Mouse (Mus musculus) lung, postnatal 10 days (tissue): ENCODE measurements around the gene Slc26a1.

Experiments used
- DNase-seq: peaks from one replicate; pipeline ENCODE4 v3.0.0; 2021

Gene Slc26a1

DNA sequence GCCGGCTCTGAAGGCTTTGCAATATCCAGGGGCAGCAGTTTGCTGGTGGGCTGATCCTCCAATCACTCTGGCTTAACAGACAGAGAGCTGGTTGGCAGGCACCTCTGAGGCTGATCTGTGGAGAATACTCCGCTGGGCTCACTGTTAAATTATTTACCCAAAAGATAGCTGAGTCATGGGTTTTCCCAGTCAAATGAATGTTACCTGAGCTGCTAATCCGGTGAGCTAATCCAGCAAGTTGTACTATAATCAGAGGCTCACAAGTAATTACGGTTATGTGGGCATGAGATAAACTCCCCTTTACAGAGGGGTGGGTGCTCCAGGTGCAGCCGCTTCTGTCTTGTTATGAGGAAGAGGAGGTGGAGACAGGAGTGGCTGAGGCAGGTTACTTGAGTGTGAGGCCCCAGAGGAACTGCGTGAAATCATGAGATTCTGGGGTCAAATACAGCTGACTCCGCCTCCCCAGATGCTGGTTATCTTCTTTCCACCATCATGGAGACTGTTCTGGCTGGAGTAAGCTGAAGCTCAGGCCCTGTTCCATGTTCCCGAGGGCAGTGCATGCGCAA lies at the start of gene Slc26a1:
TSS of gene Slc26a1 (minus strand) at position 319 of the 566 bp plus-strand sequence.
- DNase-seq = no peak

DNA sequence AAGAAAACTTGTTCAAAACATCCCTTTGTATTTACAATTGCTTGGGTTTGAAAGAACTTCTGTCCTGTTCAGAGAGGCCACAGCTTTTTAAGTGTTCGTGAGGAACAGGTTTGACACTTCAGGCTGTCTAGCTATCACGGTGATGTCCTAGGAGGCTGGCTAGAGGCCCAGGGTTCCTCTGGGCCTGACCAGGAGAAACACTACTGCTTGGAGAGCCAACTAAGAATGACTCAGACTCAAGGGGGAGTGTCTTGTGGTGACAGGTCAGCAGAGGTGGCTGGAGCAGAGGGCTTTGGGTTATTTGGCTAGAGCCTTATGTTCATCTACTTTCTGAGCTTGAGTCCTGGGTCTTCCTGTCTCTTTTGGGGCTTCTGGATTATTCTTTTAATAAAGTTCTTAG lies 48.6 kb upstream of the Slc26a1 start:
- no peak for DNase-seq

DNA sequence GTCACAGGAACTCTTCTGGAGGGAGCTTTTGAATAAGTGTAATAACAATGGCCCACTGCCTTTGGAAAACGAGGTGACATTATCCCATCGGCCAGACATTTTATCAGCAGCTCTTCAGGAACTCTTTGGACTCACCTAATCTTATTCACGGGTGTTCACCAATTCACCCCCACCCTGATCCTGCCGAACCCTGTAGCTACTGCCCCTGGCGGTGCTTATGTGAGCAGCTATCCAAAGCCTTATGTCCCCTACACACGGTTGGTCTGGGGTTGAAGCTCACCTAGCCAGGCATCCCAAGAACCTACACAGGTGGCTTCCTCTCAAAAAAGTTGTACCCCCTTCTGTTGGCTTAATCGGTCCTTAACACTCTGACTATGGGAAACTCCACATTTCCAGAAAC lies 44.4 kb upstream of the Slc26a1 start:
- DNase-seq = no peak

DNA sequence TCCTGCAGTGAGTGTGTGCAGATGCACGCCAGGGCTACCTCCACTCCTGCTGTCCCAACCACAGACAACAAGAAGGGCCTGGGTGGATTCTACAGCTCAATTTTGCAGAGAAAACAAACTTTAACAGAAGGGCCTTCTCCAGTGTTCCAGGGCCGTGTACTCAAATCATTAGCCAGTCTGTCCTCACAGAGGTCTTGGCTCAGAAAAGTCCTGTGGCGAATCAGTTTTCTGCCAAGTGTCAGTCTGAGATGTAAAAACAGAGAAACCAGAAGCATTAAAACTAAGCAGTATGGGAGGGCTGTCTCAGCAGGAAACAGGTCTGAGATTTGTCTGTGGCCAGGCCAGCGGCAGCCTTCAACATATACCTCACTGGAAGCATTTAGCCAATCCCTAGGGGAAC lies 42.7 kb upstream of the Slc26a1 start:
- no peak for DNase-seq

DNA sequence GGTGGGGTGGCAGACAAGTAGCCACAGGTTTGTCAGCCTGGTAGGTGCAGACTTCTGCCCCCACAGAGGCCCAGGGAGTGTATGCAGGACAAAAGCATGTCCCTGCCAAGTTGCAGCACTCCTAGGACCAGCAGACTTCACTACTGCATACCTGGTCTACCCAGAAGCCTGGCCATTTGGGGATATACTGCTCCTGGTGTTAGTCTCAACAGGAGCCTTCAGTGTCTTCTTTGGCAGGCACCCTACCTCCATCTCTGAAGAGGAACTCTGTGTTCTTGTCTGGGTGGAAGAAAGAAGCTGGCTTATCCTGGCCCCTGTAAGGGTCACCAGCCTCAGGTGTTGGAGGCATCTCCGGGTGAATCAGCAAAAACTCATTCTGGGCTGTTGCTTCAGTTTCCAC lies 40.6 kb upstream of the Slc26a1 start:
- DNase-seq = no peak

DNA sequence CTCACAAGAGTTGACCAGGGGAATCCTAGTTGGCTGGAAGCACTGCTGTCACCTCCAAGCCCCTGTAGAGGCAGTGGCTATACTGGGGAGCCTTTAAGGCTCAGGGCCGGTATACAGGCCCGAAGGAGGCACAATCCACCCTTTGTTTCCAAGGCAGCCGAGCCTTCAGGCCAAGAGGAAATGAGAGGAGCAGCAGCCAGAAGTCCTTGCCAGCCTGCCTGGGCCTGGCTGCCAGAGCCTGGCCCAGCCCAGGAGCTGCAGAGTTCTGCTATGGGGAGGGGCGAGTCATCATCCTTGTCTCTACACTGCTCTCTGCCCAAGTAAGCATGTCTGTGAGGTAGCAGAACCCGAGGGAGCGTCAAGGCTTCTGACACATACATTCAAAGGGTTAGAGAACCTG lies 38.8 kb upstream of the Slc26a1 start:
- DNase-seq = peak; percentile 63

DNA sequence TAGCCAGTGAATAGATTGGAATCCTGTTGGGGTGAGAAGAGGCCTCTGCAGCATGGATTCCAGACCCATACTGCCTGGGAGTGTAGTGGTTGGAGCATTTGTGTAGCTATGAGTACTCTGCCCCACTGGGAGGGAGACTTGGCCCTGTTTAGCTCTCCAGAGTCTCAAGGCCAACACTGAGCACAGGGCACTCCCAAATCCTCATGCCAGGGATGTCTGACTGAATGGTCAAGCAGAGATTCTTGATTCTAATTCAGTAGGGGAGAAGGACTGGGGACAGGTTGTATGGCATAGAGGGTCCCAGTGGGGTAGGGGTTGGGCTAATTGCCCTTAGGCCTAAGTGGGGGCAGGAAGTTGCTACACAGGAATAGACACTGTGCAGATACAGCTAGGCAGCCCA lies 38.3 kb upstream of the Slc26a1 start:
- no peak for DNase-seq

DNA sequence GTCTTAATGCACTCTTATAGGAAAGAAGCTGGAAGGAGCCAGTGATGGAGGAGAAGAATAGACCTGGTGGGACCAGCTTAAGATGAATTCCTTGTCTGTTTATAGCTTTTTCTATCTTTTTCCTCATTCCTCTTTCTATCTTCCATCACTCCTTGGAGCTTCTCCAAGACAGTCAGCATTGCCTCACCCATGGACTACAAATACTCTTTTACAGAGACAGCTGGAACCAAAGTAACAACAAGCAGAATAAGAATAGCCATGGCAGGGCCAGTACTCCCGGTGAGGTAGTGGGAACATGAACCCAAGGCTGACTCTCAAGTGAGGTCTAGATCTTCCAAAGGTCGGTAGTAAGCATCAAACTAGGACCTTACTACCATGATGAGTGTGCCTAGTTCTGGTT lies 37.7 kb upstream of the Slc26a1 start:
- DNase-seq = no peak

DNA sequence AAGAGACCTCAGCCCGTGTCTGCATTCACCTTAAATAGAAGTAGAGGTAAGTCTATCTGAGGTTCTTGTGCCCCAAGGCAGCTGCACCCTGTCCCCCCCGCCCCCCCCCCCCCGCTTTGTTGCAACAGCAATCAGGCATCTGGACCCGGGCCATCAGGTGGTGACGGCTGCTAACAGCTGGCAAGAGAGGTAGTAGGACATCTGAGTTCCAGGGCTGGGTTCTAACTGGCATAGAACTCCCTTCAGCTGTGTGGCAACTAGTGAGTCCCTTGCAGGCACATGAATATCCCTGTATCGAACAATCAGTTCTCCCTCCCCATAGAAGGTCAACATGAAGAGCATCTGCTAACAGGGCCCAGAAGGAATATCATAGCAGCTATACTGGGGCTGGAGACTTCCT lies 36.6 kb upstream of the Slc26a1 start:
- no peak for DNase-seq

DNA sequence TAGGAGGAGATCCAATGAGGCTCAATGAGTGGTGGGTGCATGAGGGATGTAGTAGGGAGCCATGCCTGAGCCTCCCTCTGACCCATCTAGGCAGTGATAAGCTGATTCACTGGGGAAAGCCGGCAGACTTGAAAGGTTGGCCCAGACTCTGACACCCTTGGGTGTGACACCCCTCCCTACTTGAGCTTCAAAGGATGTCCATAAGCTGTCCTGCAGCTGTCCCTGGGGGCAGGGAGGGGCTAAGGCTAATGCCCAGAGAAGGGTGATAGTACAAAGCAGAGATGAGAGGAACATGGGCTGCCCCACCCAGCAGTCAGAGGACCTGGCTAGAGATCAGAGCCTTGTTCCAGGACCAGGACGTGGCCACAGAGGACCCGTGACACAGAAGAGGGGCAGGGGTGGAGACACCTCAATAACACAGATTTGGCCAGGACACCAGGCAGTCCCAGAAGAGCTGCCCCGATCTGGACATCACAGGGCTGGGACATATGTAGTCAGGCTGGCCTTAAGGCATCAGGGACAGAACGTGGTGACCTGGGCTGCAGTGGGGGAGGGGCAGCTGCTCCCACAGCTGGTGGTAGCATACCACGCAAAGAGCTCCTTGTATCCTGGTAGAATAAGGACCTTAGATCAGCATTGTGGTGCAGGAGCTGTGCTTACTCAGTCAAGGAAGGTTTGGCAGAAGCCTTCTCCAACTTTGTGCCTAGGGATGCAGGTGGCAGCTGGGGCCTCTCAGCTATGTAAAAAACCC lies 33.8 kb upstream of the Slc26a1 start:
- DNase-seq = no peak

DNA sequence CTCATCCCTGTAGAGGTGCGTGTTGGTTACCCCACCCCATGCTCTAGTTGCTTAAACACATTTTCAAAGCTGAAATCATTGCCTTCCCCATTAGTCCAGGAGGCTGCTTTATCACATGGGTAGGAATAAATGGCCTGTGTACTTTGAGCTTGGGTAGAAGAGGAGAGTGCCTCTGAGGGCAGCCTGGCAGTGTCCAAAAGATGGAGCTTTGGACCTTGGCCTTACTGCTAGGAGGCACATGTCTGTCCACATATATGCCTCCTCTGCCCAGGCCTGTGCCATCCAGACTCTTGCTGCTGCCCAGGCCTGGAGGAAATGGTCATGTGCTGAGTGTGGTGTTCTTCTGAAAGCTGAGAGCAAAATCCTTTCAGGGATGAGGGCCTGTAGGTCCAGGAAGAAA lies 33.0 kb upstream of the Slc26a1 start:
- DNase-seq = no peak

DNA sequence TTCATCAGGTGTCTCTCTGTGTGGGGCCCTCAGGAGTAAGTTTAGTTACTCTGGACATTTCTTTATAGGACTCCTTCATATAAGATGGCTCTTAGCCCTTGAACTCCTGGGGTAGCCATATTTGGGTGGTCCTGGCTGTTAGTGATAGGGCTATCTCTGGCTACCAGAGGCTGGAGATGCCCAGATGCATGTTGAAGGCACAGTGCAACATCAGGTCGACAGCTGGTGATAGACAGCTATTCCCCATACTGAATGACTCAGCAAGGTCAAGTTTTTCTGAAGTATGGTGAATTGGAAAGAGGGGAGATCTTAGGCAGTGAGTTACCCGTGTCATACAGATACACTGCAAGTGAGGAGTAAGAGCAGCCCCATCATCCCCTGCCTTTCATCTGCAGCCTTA lies 32.4 kb upstream of the Slc26a1 start:
- DNase-seq = no peak

DNA sequence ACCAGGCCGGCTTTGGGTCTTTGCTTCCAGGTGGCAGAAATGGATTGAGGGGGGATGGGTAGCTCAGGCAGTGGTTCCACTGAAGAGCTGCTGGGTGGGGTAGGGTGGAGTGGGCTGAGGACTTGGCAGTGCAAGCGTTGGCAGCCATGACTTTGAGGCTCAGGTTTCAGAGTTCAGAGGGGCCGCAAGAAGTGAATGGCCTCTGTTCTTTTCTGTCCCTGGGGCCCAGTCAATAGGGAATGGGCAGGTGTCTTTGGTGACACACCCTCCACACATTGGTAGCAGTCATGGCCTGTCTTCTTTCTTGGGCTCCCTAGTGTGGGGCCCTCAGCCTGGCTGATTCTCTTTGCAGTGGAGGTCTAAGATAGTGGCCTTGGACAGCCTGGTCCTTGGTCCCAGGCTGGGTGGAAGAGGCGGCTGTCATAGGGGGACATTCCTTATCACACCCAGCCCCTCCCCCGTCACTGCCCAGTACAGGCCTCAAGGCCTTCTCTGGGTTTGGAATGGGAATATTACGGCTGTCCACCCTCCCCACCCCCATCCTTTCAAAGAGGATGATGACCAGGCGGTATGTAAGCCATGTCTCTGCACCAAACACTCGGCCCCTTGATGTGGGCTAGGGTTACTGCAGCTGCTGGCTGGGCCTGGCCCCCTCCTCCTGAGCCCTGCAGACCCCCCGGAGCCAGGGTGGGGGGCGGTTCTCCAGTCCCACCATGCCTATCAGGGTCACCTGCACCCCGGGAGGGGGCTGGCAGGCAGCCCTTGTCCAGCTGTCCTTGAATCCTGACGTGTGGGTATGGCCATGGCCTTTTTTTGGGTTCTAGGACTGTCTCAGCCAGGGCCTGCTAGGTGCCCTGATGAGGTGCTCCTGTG lies 28.6 kb upstream of the Slc26a1 start:
- DNase-seq = no peak

DNA sequence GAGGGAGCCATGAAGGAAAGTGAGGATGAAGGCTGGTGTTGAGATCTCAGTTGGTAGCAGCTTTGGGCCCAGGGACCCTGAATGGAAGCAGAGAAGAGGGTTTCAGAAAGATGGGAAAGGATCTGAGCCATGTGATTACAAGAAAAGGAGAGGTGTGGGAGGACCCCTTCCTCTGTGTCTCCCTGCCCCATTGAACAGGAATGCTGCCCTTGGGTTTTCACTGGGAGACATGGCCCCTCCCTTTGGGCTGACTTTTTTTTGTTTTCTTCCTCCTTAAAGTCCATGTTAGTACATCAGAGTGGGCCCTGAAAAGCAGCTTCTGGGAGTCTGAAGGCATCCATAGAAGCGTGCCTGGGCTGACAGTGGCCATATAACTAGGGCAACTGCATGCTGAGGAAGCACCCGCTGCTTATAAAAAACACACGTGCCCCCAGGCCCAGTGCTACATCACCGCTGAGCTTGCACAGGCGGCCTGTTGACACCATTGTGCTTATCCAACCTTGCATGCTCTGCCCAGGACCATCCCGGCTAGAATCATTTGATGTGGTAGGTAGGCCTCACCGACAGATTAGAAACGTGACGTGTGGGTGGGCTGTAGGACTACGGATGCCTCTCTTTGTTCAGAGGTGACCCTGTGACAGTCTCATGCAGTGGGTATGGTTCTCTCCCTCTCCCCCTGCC lies 26.1 kb upstream of the Slc26a1 start:
- DNase-seq = no peak

DNA sequence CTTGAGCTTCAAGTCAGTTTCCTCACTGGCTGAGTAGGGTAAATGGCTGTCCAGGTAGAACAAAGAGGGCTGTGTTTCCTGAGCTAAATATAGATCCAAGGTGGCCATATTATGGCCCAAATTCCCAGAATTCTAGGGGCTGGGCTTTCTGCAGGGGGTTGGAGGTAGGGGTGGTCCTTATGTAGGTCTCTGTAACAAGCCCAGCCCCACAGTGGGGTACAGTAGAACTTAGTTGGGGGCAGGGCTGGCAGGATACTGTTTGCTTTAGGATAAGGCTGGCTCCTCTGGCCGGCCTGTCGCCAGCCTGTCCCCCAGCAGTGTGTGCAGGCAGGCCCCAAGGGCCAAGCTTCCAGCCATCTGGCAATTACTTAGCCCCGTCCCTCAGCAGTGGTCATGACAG lies 25.0 kb upstream of the Slc26a1 start:
- DNase-seq = no peak

DNA sequence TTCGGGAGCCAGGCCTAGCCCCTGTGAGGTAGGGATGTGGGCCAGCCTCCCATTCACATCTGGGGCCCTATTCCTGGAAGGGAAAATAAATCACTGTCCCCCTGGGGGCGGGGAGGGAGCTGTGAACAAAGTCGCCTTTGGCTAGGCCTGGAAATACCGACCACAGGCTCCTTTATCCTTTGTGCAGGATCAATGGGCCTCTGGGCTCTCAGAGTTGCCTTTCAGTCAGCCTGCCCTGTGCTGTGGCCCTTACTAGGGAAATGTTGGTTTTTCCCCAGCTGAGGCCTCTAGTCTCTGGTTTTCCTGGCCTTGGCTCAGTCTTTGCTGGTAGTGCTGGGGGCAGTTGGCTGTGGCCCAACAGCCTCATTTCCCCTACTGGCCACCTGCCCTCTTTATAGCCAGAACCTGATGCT lies 22.0 kb upstream of the Slc26a1 start:
- no peak for DNase-seq

DNA sequence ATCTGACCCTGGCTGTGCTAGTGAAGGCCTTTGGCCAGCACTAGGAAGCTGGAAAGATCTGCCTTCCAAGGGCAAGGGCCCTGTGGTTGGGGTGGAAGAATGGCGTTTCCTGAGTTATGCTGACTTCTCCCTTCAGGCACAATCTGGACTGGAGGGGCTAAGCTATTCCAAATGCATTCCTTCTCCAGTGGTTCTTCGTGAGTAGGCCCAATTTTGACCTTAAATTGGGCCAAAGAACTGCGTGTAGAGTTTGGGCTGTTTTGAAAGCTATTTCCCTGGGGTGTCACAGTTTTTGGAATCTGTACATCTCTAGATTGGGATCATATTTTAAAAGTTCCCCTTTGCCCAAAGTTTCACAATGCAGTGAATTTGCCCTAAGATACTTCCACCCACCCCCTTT lies 21.2 kb upstream of the Slc26a1 start:
- no peak for DNase-seq

DNA sequence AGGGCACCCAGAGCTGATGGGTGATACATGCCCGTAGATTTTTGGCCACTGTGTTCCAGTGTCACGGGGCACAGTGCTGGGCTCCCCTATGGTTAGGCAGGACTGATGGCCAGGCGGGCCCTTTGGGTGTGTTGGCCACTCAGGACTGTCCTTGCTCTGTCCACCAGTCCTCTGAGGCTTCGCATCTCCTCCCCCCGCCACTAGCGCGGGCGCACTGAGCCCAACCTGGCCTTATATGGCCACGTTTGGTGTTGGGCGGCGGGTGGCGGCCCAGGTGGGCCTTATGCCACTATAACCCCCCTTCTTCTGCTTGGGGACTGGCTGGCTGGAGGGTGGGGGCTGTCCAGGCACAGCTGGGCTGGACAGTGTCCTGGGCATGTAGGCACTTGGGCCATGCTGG lies 20.5 kb upstream of the Slc26a1 start:
- DNase-seq = no peak

DNA sequence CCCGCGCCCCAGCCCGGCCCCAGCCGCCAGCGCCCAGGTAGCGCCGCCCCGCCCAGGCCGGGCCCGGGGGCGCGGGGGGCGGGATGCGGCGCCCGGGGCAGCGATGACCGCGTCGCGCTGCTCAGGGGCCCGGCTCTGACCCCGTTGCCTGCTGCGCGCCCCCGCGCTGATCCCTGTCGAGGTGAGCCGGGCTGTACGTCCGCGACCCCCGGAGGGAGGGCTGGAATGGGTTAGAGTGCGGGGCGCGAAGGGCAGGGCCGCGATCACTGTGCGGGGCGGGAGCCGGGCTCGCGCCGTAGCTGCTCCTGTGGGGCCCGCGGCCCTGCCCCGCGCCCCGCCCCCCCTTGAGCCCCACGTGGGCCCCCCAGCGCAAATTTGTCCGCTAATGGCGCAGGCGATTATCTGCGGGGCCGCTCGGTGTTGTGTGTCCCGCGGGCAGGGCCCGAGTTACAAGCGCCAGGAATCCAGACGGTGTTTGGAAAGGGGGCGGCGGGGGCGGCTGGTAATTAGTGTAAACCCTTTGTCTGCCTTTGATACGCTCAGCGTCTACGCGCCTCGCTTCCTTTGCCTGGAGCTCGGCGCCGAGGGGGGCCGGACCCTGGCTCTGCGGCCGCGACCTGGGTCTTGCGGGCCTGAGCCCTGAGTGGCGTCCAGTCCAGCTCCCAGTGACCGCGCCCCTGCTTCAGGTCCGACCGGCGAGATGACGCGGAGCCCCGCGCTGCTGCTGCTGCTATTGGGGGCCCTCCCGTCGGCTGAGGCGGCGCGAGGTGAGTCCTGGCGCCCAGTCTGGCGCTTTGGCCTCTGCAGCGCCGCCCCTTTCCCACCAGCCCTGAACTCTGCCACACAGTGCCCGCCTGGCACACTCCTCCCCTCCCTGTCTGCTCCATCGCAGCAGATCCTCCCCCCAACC lies 19.2 kb upstream of the Slc26a1 start:
- DNase-seq = peak; percentile 47

DNA sequence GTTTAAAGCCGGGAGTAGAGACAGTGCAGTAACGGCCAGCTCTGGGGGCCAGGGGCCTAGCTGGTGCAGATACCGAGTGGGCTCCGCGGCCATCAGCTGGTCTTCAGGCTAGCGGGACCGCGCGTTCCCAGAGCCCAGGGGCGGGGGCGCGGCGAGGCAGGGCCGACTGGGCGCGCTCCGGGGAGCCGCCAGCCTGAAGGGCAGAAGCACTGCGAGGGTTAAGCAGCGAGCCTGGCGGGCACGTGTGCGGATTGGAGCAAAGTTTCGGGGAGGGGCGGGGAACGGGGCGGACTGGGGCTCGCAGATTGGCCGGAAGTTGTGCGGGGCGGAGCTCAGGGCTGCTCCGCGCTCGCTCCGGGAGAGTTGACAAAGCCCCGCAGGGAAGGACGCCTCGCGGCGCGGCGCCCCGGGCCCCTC lies 18.5 kb upstream of the Slc26a1 start:
- peak; percentile 94 for DNase-seq

DNA sequence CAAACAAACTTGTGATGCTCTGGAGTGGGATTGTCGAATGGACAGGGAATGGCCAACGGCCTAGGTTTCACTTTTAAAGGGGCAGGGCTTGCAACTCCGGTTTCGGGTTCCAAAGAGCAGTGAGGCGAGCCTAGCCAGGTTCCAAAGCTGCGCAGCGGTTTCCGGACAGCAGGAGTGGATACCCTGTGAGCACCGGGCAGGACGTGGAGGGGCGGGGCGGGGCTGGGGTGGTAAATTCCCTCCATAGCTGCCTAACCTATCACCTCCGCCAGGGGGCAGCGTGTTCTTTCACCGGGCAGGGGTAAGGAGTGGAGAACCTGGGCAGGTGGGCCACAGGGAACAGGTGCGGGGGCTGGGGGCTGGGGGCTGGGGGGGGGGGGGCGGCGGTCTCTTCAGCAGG lies 16.9 kb upstream of the Slc26a1 start, which contains the start of gene Fgfrl1:
TSS of gene Fgfrl1 (plus strand) at position 112 of the 400 bp plus-strand sequence.
- DNase-seq = peak; percentile 78

DNA sequence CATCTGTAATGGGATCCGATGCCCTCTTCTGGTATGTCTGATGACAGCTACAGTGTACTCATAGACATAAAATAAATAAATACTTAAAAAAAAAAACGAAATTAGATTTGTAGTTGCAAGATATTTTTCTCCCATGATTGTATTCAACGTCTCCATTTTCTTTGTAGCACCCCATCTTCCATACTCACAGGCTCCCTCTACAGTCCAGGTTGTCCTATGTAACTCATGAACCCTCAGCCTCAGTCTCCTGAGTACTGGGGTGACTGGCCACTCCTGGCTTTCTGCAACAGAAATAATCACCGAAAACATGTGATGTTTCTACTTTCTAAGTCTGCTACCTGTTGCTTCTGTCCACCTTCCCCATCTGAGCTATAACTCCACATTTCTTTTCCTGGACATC lies 15.8 kb upstream of the Slc26a1 start:
- DNase-seq = no peak
